ENCODE assay signal across 21 mouse cellular contexts in the genomic region with DNA sequence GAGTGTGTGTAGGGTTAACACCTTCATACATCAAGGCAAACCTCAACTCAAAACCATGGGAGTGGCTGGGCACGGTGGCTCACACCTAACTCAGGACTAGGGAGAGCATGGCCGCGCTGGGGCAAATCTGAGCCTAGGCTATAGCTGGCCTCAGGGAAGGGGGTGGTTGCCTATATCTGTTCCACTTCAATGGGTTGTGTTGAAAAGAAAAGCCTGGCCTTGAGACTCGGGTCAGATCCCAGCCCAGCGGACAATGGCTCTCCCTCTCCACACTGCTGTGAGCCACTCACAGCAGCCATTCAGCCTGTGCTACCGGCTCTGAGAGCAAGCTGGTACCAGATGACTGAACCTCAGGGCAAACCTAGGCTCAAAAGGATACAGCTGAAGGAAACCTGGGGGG. TPM values are rescaled to one million over a fixed set of nuclear protein-coding genes. Genes with fewer than 3 reads are reported as not detected.
DNase-seq lines count a peak whose midpoint lies in the region; ATAC-seq lines count a peak whose summit lies in the region.
"Had no signal": no experiment of that assay in that cellular context is flagged by ENCODE, and none has a peak within 500 bp of the region (broad histone marks: within the 10 kb centered on the region; RNA-seq: fewer than 3 reads in every experiment).

No protein-coding gene starts in this region.

- no peak overlapping the region for H3K27ac ChIP-seq in forebrain, embryonic 12.5 days
- H3K27ac ChIP-seq in forebrain, embryonic 16.5 days (ENCODE audit: low read length): no peak overlapping the region
- no peak overlapping the region for H3K27ac ChIP-seq in midbrain, embryonic 11.5 days (ENCODE audit: low read depth, low read length)
- H3K27ac ChIP-seq in midbrain, embryonic 13.5 days: no peak overlapping the region
- H3K27ac ChIP-seq: embryonic facial prominence, embryonic 12.5 days; heart, adult 2 months; heart, embryonic 15.5 days; hindbrain, embryonic 14.5 days had no signal

- no peaks in the 10 kb centered on the region for H3K9me3 ChIP-seq in forebrain, embryonic 12.5 days
- no peaks in the 10 kb centered on the region for H3K9me3 ChIP-seq in forebrain, embryonic 16.5 days (ENCODE audit: control insufficient read depth, low read length)
- no peaks in the 10 kb centered on the region for H3K9me3 ChIP-seq in midbrain, embryonic 11.5 days (ENCODE audit: control insufficient read depth, low read length)
- H3K9me3 ChIP-seq in midbrain, embryonic 13.5 days: no peaks in the 10 kb centered on the region
- H3K9me3 ChIP-seq: embryonic facial prominence, embryonic 12.5 days; G1E; heart, embryonic 15.5 days had no signal

- no peak overlapping the region for H3K4me3 ChIP-seq in forebrain, embryonic 12.5 days (replicated peaks)
- H3K4me3 ChIP-seq in forebrain, embryonic 16.5 days (replicated peaks; ENCODE audit: low read length): no peak overlapping the region
- H3K4me3 ChIP-seq in midbrain, embryonic 11.5 days (ENCODE audit: low read depth, low read length): no peak overlapping the region
- H3K4me3 ChIP-seq in midbrain, embryonic 13.5 days (replicated peaks): no peak overlapping the region
- H3K4me3 ChIP-seq: embryonic facial prominence, embryonic 12.5 days; heart, adult 2 months; heart, embryonic 15.5 days had no signal

- H3K27me3 ChIP-seq in forebrain, embryonic 12.5 days: no peaks in the 10 kb centered on the region
- no peaks in the 10 kb centered on the region for H3K27me3 ChIP-seq in forebrain, embryonic 16.5 days (replicated peaks; ENCODE audit: control insufficient read depth, insufficient read depth, low read length)
- no peaks in the 10 kb centered on the region for H3K27me3 ChIP-seq in midbrain, embryonic 11.5 days (ENCODE audit: control insufficient read depth, insufficient read depth, low read length)
- 0 out of 2 replicates have a peak, but pooled peaks cover 3% of the 10 kb centered on the region for H3K27me3 ChIP-seq in midbrain, embryonic 13.5 days
- H3K27me3 ChIP-seq: embryonic facial prominence, embryonic 12.5 days; heart, embryonic 15.5 days had no signal

- H3K36me3 ChIP-seq in forebrain, embryonic 12.5 days (replicated peaks): peaks cover 56% of the 10 kb centered on the region
- peaks cover 9% of the 10 kb centered on the region; the same call in 1 of the 2 replicates for H3K36me3 ChIP-seq in forebrain, embryonic 16.5 days (ENCODE audit: control insufficient read depth, insufficient read depth)
- H3K36me3 ChIP-seq in midbrain, embryonic 11.5 days (ENCODE audit: control insufficient read depth, insufficient read depth, low read length): peaks cover 15% of the 10 kb centered on the region
- H3K36me3 ChIP-seq in midbrain, embryonic 13.5 days: peaks cover 54% of the 10 kb centered on the region

- WGBS in forebrain, embryonic 12.5 days: 39% methylated on average over 6 of the region's 6 CpGs
- 24% methylated on average over 6 of the region's 6 CpGs for WGBS in forebrain, embryonic 16.5 days
- 30% methylated on average over 6 of the region's 6 CpGs for WGBS in midbrain, embryonic 11.5 days
- WGBS in midbrain, embryonic 13.5 days: 32% methylated on average over 6 of the region's 6 CpGs

- no peak for DNase-seq in midbrain, embryonic 11.5 days (ENCODE audit: low spot score, missing footprints)
- DNase-seq in embryo, embryonic 10.5 days (ENCODE audit: low spot score): peak; percentile 48
- no peak for DNase-seq in gastrocnemius, adult 8-10 months (ENCODE audit: low spot score in 2 of 2)
- no peak for DNase-seq in adrenal gland, postnatal 25 days
- DNase-seq: adrenal gland, postnatal 14 days; cerebellum, adult 2 months; cerebellum, postnatal 10 days; gastrocnemius, postnatal 14 days; heart, adult 2 months; heart, postnatal 14 days; kidney, adult 2 months had no signal

- peaks cover 23% of the 10 kb centered on the region for H3K4me1 ChIP-seq in forebrain, embryonic 12.5 days
- peaks cover 19% of the 10 kb centered on the region for H3K4me1 ChIP-seq in forebrain, embryonic 16.5 days (replicated peaks; ENCODE audit: control insufficient read depth, insufficient read depth, low read length)
- peaks cover 7% of the 10 kb centered on the region for H3K4me1 ChIP-seq in midbrain, embryonic 11.5 days (ENCODE audit: control insufficient read depth, insufficient read depth, low read length)
- H3K4me1 ChIP-seq in midbrain, embryonic 13.5 days (replicated peaks): peaks cover 35% of the 10 kb centered on the region

- H3K9ac ChIP-seq in forebrain, embryonic 12.5 days: no peak overlapping the region
- H3K9ac ChIP-seq in forebrain, embryonic 16.5 days (replicated peaks; ENCODE audit: low read depth, low read length): no peak overlapping the region
- H3K9ac ChIP-seq in midbrain, embryonic 11.5 days (ENCODE audit: low read length): no peak overlapping the region
- no peak overlapping the region for H3K9ac ChIP-seq in midbrain, embryonic 13.5 days (replicated peaks)
- H3K9ac ChIP-seq: embryonic facial prominence, embryonic 12.5 days; heart, embryonic 15.5 days; hindbrain, embryonic 14.5 days had no signal

- no peak overlapping the region for H3K4me2 ChIP-seq in forebrain, embryonic 12.5 days
- no peak overlapping the region for H3K4me2 ChIP-seq in forebrain, embryonic 16.5 days (ENCODE audit: low read length)
- H3K4me2 ChIP-seq in midbrain, embryonic 11.5 days: no peak overlapping the region
- H3K4me2 ChIP-seq in midbrain, embryonic 13.5 days (replicated peaks): no peak overlapping the region
- H3K4me2 ChIP-seq: embryonic facial prominence, embryonic 12.5 days; heart, embryonic 11.5 days; heart, embryonic 15.5 days; hindbrain, embryonic 14.5 days had no signal

- 0 out of 2 replicates have a peak, but pooled peaks have one; percentile 9 for ATAC-seq in forebrain, embryonic 12.5 days (ENCODE audit: low FRiP score)
- ATAC-seq in forebrain, embryonic 16.5 days: no peak
- ATAC-seq in midbrain, embryonic 11.5 days (ENCODE audit: low FRiP score): peak; percentile 22; the same call in 1 of the 2 replicates
- ATAC-seq in midbrain, embryonic 13.5 days: no peak
- ATAC-seq: forebrain, embryonic 14.5 days; intestine, embryonic 16.5 days had no signal

RNA-seq across cellular contexts. Expression of a gene that starts 7.5 kb away (rescaled TPM):
- 64.8 and 65.9 TPM in 2 replicates for polyA plus RNA-seq in forebrain, embryonic 12.5 days (2016; fragmentation: Nextera tagmentation; extraction: Ambion mirVana)
- 85.1 and 90.8 TPM in 2 replicates for polyA plus RNA-seq in forebrain, embryonic 16.5 days (2015; fragmentation: Nextera tagmentation; extraction: Ambion mirVana)
- polyA plus RNA-seq in midbrain, embryonic 11.5 days (2014; fragmentation: Nextera tagmentation; extraction: Ambion mirVana): 70.5 and 79.6 TPM in 2 replicates
- 72.4 and 77.0 TPM in 2 replicates for polyA plus RNA-seq in midbrain, embryonic 13.5 days (2015; fragmentation: Nextera tagmentation; extraction: Ambion mirVana)
- total RNA-seq in gastrocnemius, adult 8-10 months (2022): 10 to 100 TPM; 32.9 to 48.0 (median 41.8) TPM
- total RNA-seq in adrenal gland, postnatal 25 days (2021): 100 and 102 TPM in 2 replicates

RNA-seq across cellular contexts. Expression of a gene that starts 25.8 kb away (rescaled TPM):
- polyA plus RNA-seq in forebrain, embryonic 12.5 days (2016; fragmentation: Nextera tagmentation; extraction: Ambion mirVana): 36.0 and 45.4 TPM in 2 replicates
- polyA plus RNA-seq in forebrain, embryonic 16.5 days (2015; fragmentation: Nextera tagmentation; extraction: Ambion mirVana): 24.6 and 30.2 TPM in 2 replicates
- 46.9 and 47.0 TPM in 2 replicates for polyA plus RNA-seq in midbrain, embryonic 11.5 days (2014; fragmentation: Nextera tagmentation; extraction: Ambion mirVana)
- polyA plus RNA-seq in midbrain, embryonic 13.5 days (2015; fragmentation: Nextera tagmentation; extraction: Ambion mirVana): 27.2 and 30.6 TPM in 2 replicates
- 10 to 100 TPM; 19.2 to 30.2 (median 25.4) TPM for total RNA-seq in gastrocnemius, adult 8-10 months (2022)
- 53.0 and 70.8 TPM in 2 replicates for total RNA-seq in adrenal gland, postnatal 25 days (2021)

RNA-seq across cellular contexts. Expression of a gene that starts 34.1 kb away (rescaled TPM):
- polyA plus RNA-seq in forebrain, embryonic 12.5 days (2016; fragmentation: Nextera tagmentation; extraction: Ambion mirVana): 173 and 177 TPM in 2 replicates
- polyA plus RNA-seq in forebrain, embryonic 16.5 days (2015; fragmentation: Nextera tagmentation; extraction: Ambion mirVana): 154 and 160 TPM in 2 replicates
- 167 and 173 TPM in 2 replicates for polyA plus RNA-seq in midbrain, embryonic 11.5 days (2014; fragmentation: Nextera tagmentation; extraction: Ambion mirVana)
- polyA plus RNA-seq in midbrain, embryonic 13.5 days (2015; fragmentation: Nextera tagmentation; extraction: Ambion mirVana): 166 and 169 TPM in 2 replicates
- 10 to 100 TPM; 12.3 to 18.1 (median 16.9) TPM for total RNA-seq in gastrocnemius, adult 8-10 months (2022)
- 108 and 124 TPM in 2 replicates for total RNA-seq in adrenal gland, postnatal 25 days (2021)

RNA-seq across cellular contexts. Expression of a gene that starts 57.3 kb away (rescaled TPM):
- polyA plus RNA-seq in forebrain, embryonic 12.5 days (2016; fragmentation: Nextera tagmentation; extraction: Ambion mirVana): 125 and 140 TPM in 2 replicates
- 92.1 and 112 TPM in 2 replicates for polyA plus RNA-seq in forebrain, embryonic 16.5 days (2015; fragmentation: Nextera tagmentation; extraction: Ambion mirVana)
- polyA plus RNA-seq in midbrain, embryonic 11.5 days (2014; fragmentation: Nextera tagmentation; extraction: Ambion mirVana): 156 and 161 TPM in 2 replicates
- polyA plus RNA-seq in midbrain, embryonic 13.5 days (2015; fragmentation: Nextera tagmentation; extraction: Ambion mirVana): 123 and 133 TPM in 2 replicates
- total RNA-seq in gastrocnemius, adult 8-10 months (2022): 10 to 100 TPM; 40.7 to 56.5 (median 45.0) TPM
- 349 and 393 TPM in 2 replicates for total RNA-seq in adrenal gland, postnatal 25 days (2021)

Comparison
In these comparisons a context has a peak if more than half of its experiments do, and no peak if none do; other contexts are left out.
1. ATAC-seq: peak in forebrain, embryonic 12.5 days (single experiment) and midbrain, embryonic 11.5 days (single experiment); none in forebrain, embryonic 16.5 days (single experiment) and midbrain, embryonic 13.5 days (single experiment).